Mouse (Mus musculus): ENCODE data around the gene Oasl2. TPM values are rescaled to one million over a fixed set of nuclear protein-coding genes. Genes with fewer than 3 reads are reported as not detected.
A peak's percentile ranks its signal among the peaks of the same experiment; 100 is the strongest.
"Not testable (repeated sequence)": the region's sequence is repeated elsewhere in the genome, so short reads cannot be mapped to it uniquely, and the experiment has no call there.

Oasl2 gene
- polyA plus RNA-seq, 1 experiment: 53.4 TPM

DNA sequence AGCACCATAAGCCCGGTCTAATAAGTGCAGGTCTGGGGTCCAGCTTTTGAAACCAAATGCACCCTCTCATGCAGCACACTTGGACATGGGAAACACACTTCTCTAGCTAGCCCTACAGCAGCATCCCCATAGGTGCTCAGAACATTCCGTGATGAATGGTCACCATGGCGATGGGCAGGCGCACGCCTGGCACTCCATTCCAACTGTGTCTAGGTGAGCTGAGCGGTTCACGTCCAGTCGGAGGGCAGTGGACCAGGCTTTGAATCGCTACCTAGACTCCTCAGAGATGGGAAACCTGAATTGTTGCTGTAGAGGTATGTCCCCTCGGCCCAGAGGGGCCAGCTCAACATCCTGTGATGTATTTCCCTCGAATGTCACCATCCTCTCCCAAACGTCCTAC lies 31.5 kb upstream of the Oasl2 start:
- H3K4me1 ChIP-seq (ENCODE audit: control insufficient read depth, insufficient read depth, insufficient read length, low read length): no peaks in the 10 kb centered on the region; the same call in 1 of the 2 replicates
- WGBS: 91% methylated on average over 12 of the region's 12 CpGs
- H3K27ac ChIP-seq (ENCODE audit: insufficient read depth, low read depth, low read length): no peak overlapping the region
- no peaks in the 10 kb centered on the region for H3K36me3 ChIP-seq (ENCODE audit: control insufficient read depth, insufficient read depth, low read length)
- TF ChIP-seq POLR2A (IDR thresholded peaks at IDR 0.05; ENCODE audit: low read depth, low read length) (no peak), CTCF (IDR thresholded peaks at IDR 0.05; ENCODE audit: extremely low read depth, insufficient read length, insufficient replicate concordance, low read depth, low read length) (no peak)
- 0 out of 2 replicates have a peak, but pooled peaks cover 2% of the 10 kb centered on the region for H3K27me3 ChIP-seq (ENCODE audit: control insufficient read depth, insufficient read depth, low read length)
- H3K4me3 ChIP-seq (ENCODE audit: low read depth, low read length): no peak overlapping the region

DNA sequence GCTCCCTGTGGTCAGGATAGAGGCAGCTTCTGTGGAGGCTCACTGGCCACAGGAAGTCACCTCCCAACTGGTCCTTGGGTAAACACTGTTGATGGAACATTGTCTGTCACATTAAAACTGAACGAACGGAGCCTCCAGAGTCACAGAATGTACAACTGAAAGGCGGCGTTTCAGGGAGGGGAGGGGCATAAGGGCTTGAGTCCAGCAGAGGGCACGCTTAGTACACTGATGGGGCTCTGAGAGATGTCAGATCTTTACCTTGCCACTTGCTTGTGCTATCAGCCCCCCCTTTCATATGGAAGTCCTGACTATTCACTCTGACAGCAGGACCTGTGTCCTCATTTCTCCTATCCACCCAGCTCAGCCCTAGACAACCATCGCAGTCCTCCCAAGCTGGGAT lies 20.9 kb upstream of the Oasl2 start:
- H3K36me3 ChIP-seq (ENCODE audit: control insufficient read depth, insufficient read depth, low read length): no peaks in the 10 kb centered on the region
- H3K4me3 ChIP-seq (ENCODE audit: low read depth, low read length): 0 out of 2 replicates have a peak overlapping the region, but pooled peaks have one; percentile 13
- H3K27ac ChIP-seq (ENCODE audit: insufficient read depth, low read depth, low read length): no peak overlapping the region
- H3K4me1 ChIP-seq (ENCODE audit: control insufficient read depth, insufficient read depth, insufficient read length, low read length): no peaks in the 10 kb centered on the region
- H3K27me3 ChIP-seq (ENCODE audit: control insufficient read depth, insufficient read depth, low read length): 0 out of 2 replicates have a peak, but pooled peaks cover 6% of the 10 kb centered on the region
- TF ChIP-seq CTCF (IDR thresholded peaks at IDR 0.05; ENCODE audit: extremely low read depth, insufficient read length, insufficient replicate concordance, low read depth, low read length): peak; percentile 62; the same call in 1 of the 2 replicates
- no peak for TF ChIP-seq POLR2A (IDR thresholded peaks at IDR 0.05; ENCODE audit: low read depth, low read length)
- WGBS: 25% methylated on average over 6 of the region's 6 CpGs

DNA sequence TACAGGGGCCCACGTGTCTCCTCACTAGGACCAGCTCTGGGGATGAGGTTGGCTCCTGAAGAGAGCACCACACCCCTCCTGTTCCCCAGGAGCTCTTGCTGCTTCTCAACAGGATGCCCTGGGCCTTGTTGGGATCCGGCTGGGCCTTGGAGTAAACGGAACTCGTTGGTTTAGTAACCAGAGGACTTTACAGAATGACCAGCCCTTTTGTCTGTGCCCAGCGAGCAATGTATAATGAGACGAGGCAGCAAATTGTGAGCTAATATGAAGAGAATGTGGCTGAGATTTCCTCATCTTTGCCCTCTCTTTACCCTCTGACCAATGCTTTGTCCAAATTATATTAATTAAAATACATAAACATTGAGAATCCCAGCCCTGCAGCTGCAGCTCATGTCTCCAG lies 20.4 kb upstream of the Oasl2 start:
- WGBS: 76% methylated on average over 6 of the region's 6 CpGs
- no peaks in the 10 kb centered on the region for H3K36me3 ChIP-seq (ENCODE audit: control insufficient read depth, insufficient read depth, low read length)
- no peak overlapping the region for H3K4me3 ChIP-seq (ENCODE audit: low read depth, low read length)
- H3K4me1 ChIP-seq (ENCODE audit: control insufficient read depth, insufficient read depth, insufficient read length, low read length): no peaks in the 10 kb centered on the region
- H3K27me3 ChIP-seq (ENCODE audit: control insufficient read depth, insufficient read depth, low read length): 0 out of 2 replicates have a peak, but pooled peaks cover 6% of the 10 kb centered on the region
- H3K27ac ChIP-seq (ENCODE audit: insufficient read depth, low read depth, low read length): no peak overlapping the region
- no peak for TF ChIP-seq POLR2A (IDR thresholded peaks at IDR 0.05; ENCODE audit: low read depth, low read length)
- no peak for TF ChIP-seq CTCF (IDR thresholded peaks at IDR 0.05; ENCODE audit: extremely low read depth, insufficient read length, insufficient replicate concordance, low read depth, low read length)

DNA sequence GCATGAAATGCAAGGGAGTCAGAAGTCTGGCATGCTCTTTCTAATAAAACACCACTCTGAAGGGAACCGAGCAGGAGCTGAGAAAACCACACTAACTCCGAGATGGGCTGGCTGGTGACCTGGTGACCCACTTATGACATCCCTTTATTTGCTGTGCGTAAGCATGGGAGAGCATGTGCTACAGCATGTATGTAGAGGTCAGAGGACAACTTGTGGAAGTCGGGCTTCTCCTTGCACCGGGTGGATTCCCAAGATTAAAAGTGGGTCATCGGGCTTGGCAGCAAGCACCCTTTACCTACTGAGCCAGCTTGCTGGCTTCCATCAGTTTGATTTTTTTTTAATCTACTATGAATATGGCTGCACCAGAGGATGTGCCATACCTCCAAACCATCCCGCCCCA lies 19.2 kb upstream of the Oasl2 start:
- Histone ChIP-seq H3K36me3 (ENCODE audit: control insufficient read depth, insufficient read depth, low read length) (no peaks in the 10 kb centered on the region), H3K27me3 (ENCODE audit: control insufficient read depth, insufficient read depth, low read length) (0 out of 2 replicates have a peak, but pooled peaks cover 6% of the 10 kb centered on the region), H3K4me3 (ENCODE audit: low read depth, low read length) (no peak overlapping the region), H3K27ac (ENCODE audit: insufficient read depth, low read depth, low read length) (no peak overlapping the region), H3K4me1 (ENCODE audit: control insufficient read depth, insufficient read depth, insufficient read length, low read length) (no peaks in the 10 kb centered on the region)
- TF ChIP-seq CTCF (IDR thresholded peaks at IDR 0.05; ENCODE audit: extremely low read depth, insufficient read length, insufficient replicate concordance, low read depth, low read length) (no peak), POLR2A (IDR thresholded peaks at IDR 0.05; ENCODE audit: low read depth, low read length) (no peak)
- 82% methylated on average over 7 of the region's 7 CpGs for WGBS

DNA sequence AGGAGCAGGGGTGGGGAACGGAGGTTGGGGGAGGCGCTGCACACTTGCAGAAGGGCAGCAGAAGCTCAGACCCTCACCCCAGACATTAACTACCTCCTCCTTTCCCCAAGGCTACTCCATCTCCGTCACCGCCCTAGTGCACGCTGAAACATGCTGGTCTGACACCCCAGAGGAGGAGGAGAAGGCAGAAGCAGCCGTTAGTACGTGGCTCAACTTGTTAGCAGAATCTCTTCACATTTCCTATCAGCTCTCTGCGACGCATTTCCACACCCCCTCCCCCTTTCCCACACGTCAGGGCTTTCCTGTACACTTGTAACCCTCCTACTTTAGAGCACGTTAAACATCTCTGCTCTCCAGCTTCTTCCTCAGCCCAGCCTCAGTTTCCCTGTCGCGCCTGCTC lies 17.3 kb upstream of the Oasl2 start:
- no peak for TF ChIP-seq POLR2A (IDR thresholded peaks at IDR 0.05; ENCODE audit: low read depth, low read length)
- TF ChIP-seq CTCF (IDR thresholded peaks at IDR 0.05; ENCODE audit: extremely low read depth, insufficient read length, insufficient replicate concordance, low read depth, low read length): no peak
- Histone ChIP-seq H3K4me3 (ENCODE audit: low read depth, low read length) (no peak overlapping the region), H3K27ac (ENCODE audit: insufficient read depth, low read depth, low read length) (no peak overlapping the region), H3K4me1 (ENCODE audit: control insufficient read depth, insufficient read depth, insufficient read length, low read length) (no peaks in the 10 kb centered on the region), H3K36me3 (ENCODE audit: control insufficient read depth, insufficient read depth, low read length) (no peaks in the 10 kb centered on the region), H3K27me3 (ENCODE audit: control insufficient read depth, insufficient read depth, low read length) (0 out of 2 replicates have a peak, but pooled peaks cover 3% of the 10 kb centered on the region)
- WGBS: 62% methylated on average over 13 of the region's 13 CpGs

DNA sequence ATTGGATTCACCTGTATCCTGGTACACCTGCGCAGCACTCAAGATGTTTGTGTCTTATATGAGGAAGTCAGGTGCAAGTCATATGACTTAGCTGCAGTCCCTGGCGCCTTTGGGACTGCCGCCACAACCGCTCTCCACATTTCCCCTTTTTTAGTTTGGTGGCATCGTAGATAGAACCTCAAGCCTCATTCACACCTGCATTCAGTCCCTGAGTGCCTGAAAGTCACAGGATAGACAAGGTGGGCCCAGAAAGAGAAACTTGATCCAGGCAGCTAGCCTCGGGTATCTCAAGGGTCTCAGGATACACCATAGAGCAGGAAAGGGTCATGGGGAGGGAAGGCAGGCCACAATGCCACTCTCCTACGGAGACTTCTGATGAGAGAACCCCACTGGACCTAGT lies 14.4 kb upstream of the Oasl2 start:
- not testable (repeated sequence) for H3K27ac ChIP-seq (ENCODE audit: insufficient read depth, low read depth, low read length); H3K4me3 ChIP-seq (ENCODE audit: low read depth, low read length); H3K36me3 ChIP-seq (ENCODE audit: control insufficient read depth, insufficient read depth, low read length); H3K4me1 ChIP-seq (ENCODE audit: control insufficient read depth, insufficient read depth, insufficient read length, low read length); H3K27me3 ChIP-seq (ENCODE audit: control insufficient read depth, insufficient read depth, low read length)
- WGBS: 86% methylated on average over 6 of the region's 7 CpGs

DNA sequence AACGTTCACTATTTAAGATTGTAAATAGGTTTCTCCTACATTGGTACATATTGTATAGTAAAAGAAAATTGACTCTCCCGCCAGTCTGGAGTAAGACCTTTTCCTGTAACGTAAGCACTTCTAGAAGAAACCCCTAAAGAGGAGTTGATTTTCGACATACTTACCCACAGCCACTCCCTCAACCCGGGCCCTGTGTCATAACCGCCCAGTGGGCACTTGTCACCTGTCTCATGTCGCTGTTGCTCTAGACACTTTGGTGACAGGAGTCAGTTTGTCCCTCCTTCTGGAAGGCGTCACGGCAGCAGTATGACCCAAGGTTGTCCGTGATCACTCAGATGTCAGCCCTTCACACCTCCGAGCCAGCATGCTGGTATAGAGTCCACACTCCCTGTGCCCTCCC lies 13.7 kb upstream of the Oasl2 start:
- H3K27me3 ChIP-seq (ENCODE audit: control insufficient read depth, insufficient read depth, low read length): no peaks in the 10 kb centered on the region
- no peak for TF ChIP-seq POLR2A (IDR thresholded peaks at IDR 0.05; ENCODE audit: low read depth, low read length)
- no peak for TF ChIP-seq CTCF (IDR thresholded peaks at IDR 0.05; ENCODE audit: extremely low read depth, insufficient read length, insufficient replicate concordance, low read depth, low read length)
- no peak overlapping the region for H3K4me3 ChIP-seq (ENCODE audit: low read depth, low read length)
- H3K27ac ChIP-seq (ENCODE audit: insufficient read depth, low read depth, low read length): no peak overlapping the region
- H3K4me1 ChIP-seq (ENCODE audit: control insufficient read depth, insufficient read depth, insufficient read length, low read length): no peaks in the 10 kb centered on the region
- WGBS: 90% methylated on average over 11 of the region's 11 CpGs
- no peaks in the 10 kb centered on the region for H3K36me3 ChIP-seq (ENCODE audit: control insufficient read depth, insufficient read depth, low read length)

DNA sequence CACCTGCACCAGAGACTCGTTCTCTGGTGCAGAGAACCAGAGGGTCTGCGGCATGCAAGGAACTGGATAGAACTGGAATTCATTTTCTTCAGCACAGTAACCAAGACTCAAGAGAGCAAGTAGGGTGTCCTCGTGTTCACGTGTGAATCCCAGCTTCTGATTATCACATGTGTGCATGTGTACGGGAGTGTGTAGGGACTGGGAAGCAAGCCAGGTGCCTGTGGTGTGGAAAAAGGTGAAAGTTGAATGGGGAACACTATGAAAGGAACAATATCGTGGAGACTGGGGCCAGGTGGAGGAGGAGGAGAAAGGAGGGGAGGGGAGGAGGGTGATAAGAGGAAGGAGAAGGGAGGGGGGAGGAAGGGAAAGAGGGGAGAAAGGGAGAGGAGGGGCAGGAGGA lies 9.9 kb upstream of the Oasl2 start:
- WGBS: 45% methylated on average over 6 of the region's 6 CpGs

More for the DNA sequence above, 9.9 kb upstream of the Oasl2 start:
- H3K4me3 ChIP-seq (ENCODE audit: low read depth, low read length): no peak overlapping the region
- no peak for TF ChIP-seq POLR2A (IDR thresholded peaks at IDR 0.05; ENCODE audit: low read depth, low read length)
- no peaks in the 10 kb centered on the region for H3K4me1 ChIP-seq (ENCODE audit: control insufficient read depth, insufficient read depth, insufficient read length, low read length)
- no peak overlapping the region for H3K27ac ChIP-seq (ENCODE audit: insufficient read depth, low read depth, low read length)
- no peaks in the 10 kb centered on the region for H3K27me3 ChIP-seq (ENCODE audit: control insufficient read depth, insufficient read depth, low read length)
- no peaks in the 10 kb centered on the region for H3K36me3 ChIP-seq (ENCODE audit: control insufficient read depth, insufficient read depth, low read length)

All from small intestine, adult 2 months (tissue).